19 mouse cellular contexts compared by ENCODE assay signal in the genomic region with DNA sequence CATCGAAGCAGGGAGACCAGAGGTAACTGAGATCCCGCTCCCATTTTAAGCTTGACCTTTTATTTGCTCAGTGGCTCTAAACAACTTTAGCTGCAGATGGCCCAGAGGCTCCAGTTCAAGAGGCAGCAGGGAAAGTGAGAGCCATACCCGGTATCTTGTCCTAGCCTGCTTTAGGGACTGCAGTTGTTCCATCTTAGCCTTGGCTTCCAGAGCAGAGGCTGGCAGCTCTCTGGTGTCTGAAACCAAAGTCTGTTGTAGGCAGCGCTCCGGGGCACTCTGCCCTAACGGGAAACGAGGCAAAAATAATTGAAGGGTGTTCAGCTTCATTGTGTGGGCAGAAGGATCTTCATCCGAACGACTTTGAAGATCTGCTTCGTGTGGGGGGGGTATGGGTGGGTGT.
"Had no signal": no experiment of that assay in that cellular context is flagged by ENCODE, and none has a peak within 500 bp of the region (broad histone marks: within the 10 kb centered on the region; RNA-seq: fewer than 3 reads in every experiment).

No protein-coding gene starts in this region.

- H3K27me3 ChIP-seq: limb, embryonic 13.5 days; liver, embryonic 13.5 days; midbrain, embryonic 12.5 days; midbrain, embryonic 15.5 days; neural tube, embryonic 12.5 days; neural tube, embryonic 15.5 days; stomach, embryonic 15.5 days had no signal

- H3K36me3 ChIP-seq: limb, embryonic 13.5 days; liver, embryonic 13.5 days; midbrain, embryonic 12.5 days; midbrain, embryonic 15.5 days; neural tube, embryonic 12.5 days; neural tube, embryonic 15.5 days; stomach, embryonic 15.5 days had no signal

- H3K4me3 ChIP-seq: layer of hippocampus, adult 2 months; limb, embryonic 13.5 days; liver, embryonic 13.5 days; midbrain, embryonic 12.5 days; midbrain, embryonic 15.5 days; neural tube, embryonic 12.5 days; neural tube, embryonic 15.5 days; stomach, embryonic 15.5 days had no signal

- H3K27ac ChIP-seq: kidney, postnatal 0 days; layer of hippocampus, adult 2 months; limb, embryonic 13.5 days; liver, embryonic 13.5 days; macrophage; midbrain, embryonic 12.5 days; midbrain, embryonic 15.5 days; neural tube, embryonic 12.5 days; neural tube, embryonic 15.5 days; stomach, embryonic 15.5 days had no signal

- H3K9me3 ChIP-seq: limb, embryonic 13.5 days; liver, embryonic 13.5 days; midbrain, embryonic 12.5 days; midbrain, embryonic 15.5 days; neural tube, embryonic 12.5 days; neural tube, embryonic 15.5 days; stomach, embryonic 15.5 days had no signal

- H3K4me1 ChIP-seq: midbrain, embryonic 15.5 days; neural tube, embryonic 12.5 days; neural tube, embryonic 15.5 days had no signal

- DNase-seq: kidney, postnatal 25 days; layer of hippocampus, adult 9-11 months; liver; liver, embryonic 13.5 days; lung, embryonic 14.5 days; right cerebral cortex, adult 18-20 months; right cerebral cortex, postnatal 14 days; right cerebral cortex, postnatal 4 days; spleen, adult 18-20 months; thymus, postnatal 25 days had no signal
